Mouse (Mus musculus): ENCODE results near the gene Slc35b1.

- TF ChIP-seq TAL1 (IDR thresholded peaks at IDR 0.05; ENCODE audit: low read length), result no peak
- no peak for TF ChIP-seq GATA1 (IDR thresholded peaks at IDR 0.05; ENCODE audit: low read length)
These were observed 32.8 kb downstream of the Slc35b1 start for GRCm38 (mm10) chr11:95417341-95417740.
